Mouse (Mus musculus): ENCODE data around the gene Fam196a.

DNA sequence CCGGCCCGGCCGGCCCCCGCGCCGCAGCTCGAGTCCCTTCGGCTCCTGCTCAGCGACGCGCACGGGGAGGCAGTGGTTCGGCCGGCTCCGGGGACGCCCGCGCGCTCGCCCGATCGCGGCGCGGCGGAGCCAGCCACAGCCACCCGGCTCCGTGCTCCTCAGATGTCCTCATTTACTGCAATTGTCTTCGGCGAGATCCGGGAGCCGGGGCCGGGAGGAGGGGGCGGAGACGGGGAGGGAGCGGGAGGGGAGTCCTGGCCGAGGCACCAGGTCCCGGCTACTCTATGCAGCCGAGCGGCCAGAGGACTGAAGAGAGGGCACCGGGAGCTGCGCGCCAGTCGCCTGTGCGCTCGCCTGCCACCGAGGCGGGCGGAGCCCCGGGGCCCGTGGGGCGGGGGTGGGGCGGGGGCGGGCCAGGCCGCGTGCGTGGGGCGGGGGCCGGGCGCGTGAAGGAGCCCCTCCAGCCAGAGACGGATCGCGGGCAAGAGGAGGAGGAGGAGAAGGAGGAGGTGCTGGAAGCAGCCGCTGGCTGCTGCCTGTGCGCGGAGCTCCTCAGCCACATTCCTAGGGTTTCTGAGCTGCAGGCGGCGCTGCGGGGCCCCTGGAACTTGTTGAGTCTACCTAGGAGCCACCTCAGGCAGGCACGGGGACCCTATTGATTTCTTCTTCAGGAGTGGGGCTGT lies at the start of gene Fam196a:
- TF ChIP-seq TAL1 (IDR thresholded peaks at IDR 0.05; ENCODE audit: low read length), result no peak
- TF ChIP-seq GATA1 (IDR thresholded peaks at IDR 0.05; ENCODE audit: low read length), result no peak

Measured in erythroblast, embryonic 14.5 days (primary cell).